Mouse (Mus musculus) myocyte (in vitro differentiated cells): ENCODE measurements at regions not wholly inside any gene's neighbourhood (a gene's known extent, or its start where the extent isn't known, plus 50 kb on each side); places are given as distances from the start of the nearest gene placed in this dataset.

Experiments
- CEBPB ChIP-seq: IDR thresholded peaks from 2 replicates; pipeline ENCODE4 v1.6.1; 2011; ENCODE audit warnings: mild to moderate bottlenecking, moderate library complexity; ENCODE audit not compliant: poor library complexity, insufficient read depth, severe bottlenecking
- E2F4 ChIP-seq: IDR thresholded peaks from one replicate; pipeline ENCODE4 v1.6.1; 2011; ENCODE audit warnings: mild to moderate bottlenecking, control low read depth, moderate library complexity; ENCODE audit not compliant: insufficient read depth
- MAX ChIP-seq: IDR thresholded peaks from one replicate; pipeline ENCODE4 v1.6.1; 2011; ENCODE audit warnings: low read depth, mild to moderate bottlenecking, control low read depth
- MYOD1 ChIP-seq, 3 experiments: IDR thresholded peaks; one replicate each; pipeline ENCODE4 v1.6.1; 2011; ENCODE audit warnings: control low read depth in 2 of 3, low read depth in 2 of 3, mild to moderate bottlenecking in 2 of 3, moderate library complexity in 1 of 3; ENCODE audit not compliant: insufficient read length in 2 of 3, control insufficient read depth in 1 of 3
- MYOG ChIP-seq, 3 experiments: IDR thresholded peaks; one replicate each; pipeline ENCODE4 v1.6.1; 2011; ENCODE audit warnings: control low read depth in 2 of 3, low read depth in 2 of 3, mild to moderate bottlenecking in 2 of 3; ENCODE audit not compliant: insufficient read length in 2 of 3, control insufficient read depth in 1 of 3, insufficient read depth in 1 of 3
- POLR2A ChIP-seq: IDR thresholded peaks from one replicate; pipeline ENCODE4 v1.6.1; 2011; ENCODE audit warnings: low read depth, mild to moderate bottlenecking, control low read depth, moderate library complexity; ENCODE audit not compliant: insufficient read length
- POLR2AphosphoS2 ChIP-seq: IDR thresholded peaks from one replicate; pipeline ENCODE4 v1.6.1; 2011; ENCODE audit warnings: low read depth, control low read depth; ENCODE audit not compliant: insufficient read length
- REST ChIP-seq: IDR thresholded peaks from one replicate; pipeline ENCODE4 v1.6.1; 2011; ENCODE audit warnings: mild to moderate bottlenecking, control low read depth, moderate library complexity; ENCODE audit not compliant: insufficient read depth, insufficient read length
- SRF ChIP-seq: IDR thresholded peaks from one replicate; pipeline ENCODE4 v1.6.1; 2011; ENCODE audit warnings: low read depth; ENCODE audit not compliant: control insufficient read depth, insufficient read length
- TCF12 ChIP-seq: IDR thresholded peaks from one replicate; pipeline ENCODE4 v1.6.1; 2011; ENCODE audit warnings: mild to moderate bottlenecking, control low read depth; ENCODE audit not compliant: poor library complexity, insufficient read depth, severe bottlenecking
- TCF3 ChIP-seq: IDR thresholded peaks from one replicate; pipeline ENCODE4 v1.6.1; 2011; ENCODE audit warnings: low read depth, control low read depth; ENCODE audit not compliant: insufficient read length
- USF1 ChIP-seq: IDR thresholded peaks from one replicate; pipeline ENCODE4 v1.6.1; 2011; ENCODE audit warnings: low read depth, mild to moderate bottlenecking, control low read depth, moderate library complexity

DNA sequence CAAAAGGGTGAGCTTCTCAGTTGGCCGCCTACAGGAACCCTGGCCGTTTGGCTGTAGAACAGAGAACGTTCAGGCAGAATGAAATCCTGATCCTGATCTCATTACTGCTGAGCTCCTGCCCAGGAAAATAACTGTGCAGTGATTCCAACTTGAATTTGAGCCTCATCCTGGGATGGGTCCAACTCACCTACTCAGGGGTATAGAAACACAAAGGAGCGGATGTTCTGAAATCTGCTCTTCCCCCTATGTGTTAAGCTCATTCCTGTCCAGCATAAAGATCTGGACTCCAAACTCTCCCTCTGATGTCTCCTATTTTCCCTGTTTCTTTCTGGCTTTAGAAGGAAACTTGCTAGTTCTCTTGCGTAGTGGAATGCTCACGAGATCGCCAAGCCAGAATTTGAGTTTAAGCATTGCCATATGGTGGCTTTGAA, 173.6 kb upstream of the Krr1 start:
- TF ChIP-seq USF1 (no peak), MAX (no peak), POLR2A (no peak), E2F4 (no peak), SRF (no peak), TCF12 (no peak), TCF3 (no peak), CEBPB (no peak), REST (no peak), MYOD1 (IDR thresholded peaks at IDR 0.05; ENCODE audit: control insufficient read depth in 1 of 3, insufficient read length in 2 of 3, low read depth in 2 of 3) (no peak), POLR2AphosphoS2 (no peak), MYOG (IDR thresholded peaks at IDR 0.05; ENCODE audit: control insufficient read depth in 1 of 3, insufficient read depth in 1 of 3, insufficient read length in 2 of 3, low read depth in 2 of 3) (no peak)
